Mouse (Mus musculus) bone marrow macrophage, adult 2 months (primary cell): ENCODE results near the gene Psen1.

Source experiments
- CTCF ChIP-seq: IDR thresholded peaks from 2 replicates; pipeline ENCODE4 v1.5.1; 2012; ENCODE audit warnings: low read depth, mild to moderate bottlenecking, low read length, moderate library complexity
- POLR2A ChIP-seq: IDR thresholded peaks from 2 replicates; pipeline ENCODE4 v1.6.1; 2012; ENCODE audit warnings: mild to moderate bottlenecking, low read depth, low read length, borderline replicate concordance

- TF ChIP-seq CTCF: no peak
- TF ChIP-seq POLR2A: no peak
These were observed 2.5 kb upstream of the Psen1 start for GRCm38 (mm10) chr12:83685466-83685865.
